Mouse (Mus musculus) C2C12 (cell line): ENCODE data around the gene Rufy3.

Experiments
- CEBPB ChIP-seq: IDR thresholded peaks from one replicate; pipeline ENCODE4 v1.6.1; 2011; ENCODE audit warnings: low read depth, mild to moderate bottlenecking, control low read depth, moderate library complexity
- CTCF ChIP-seq: IDR thresholded peaks from one replicate; pipeline ENCODE4 v1.5.1; 2011; ENCODE audit not compliant: control insufficient read depth, insufficient read depth, insufficient read length
- FOSL1 ChIP-seq: IDR thresholded peaks from one replicate; pipeline ENCODE4 v1.8.0; 2011; ENCODE audit warnings: mild to moderate bottlenecking, low read length; ENCODE audit not compliant: poor library complexity, insufficient read depth, severe bottlenecking
- MAX ChIP-seq: IDR thresholded peaks from one replicate; pipeline ENCODE4 v1.6.1; 2011; ENCODE audit warnings: mild to moderate bottlenecking, control low read depth
- MYOD1 ChIP-seq: IDR thresholded peaks from one replicate; pipeline ENCODE4 v1.6.1; 2011; ENCODE audit warnings: low read depth; ENCODE audit not compliant: control insufficient read depth, insufficient read length
- MYOG ChIP-seq: IDR thresholded peaks from one replicate; pipeline ENCODE4 v1.6.1; 2011; ENCODE audit not compliant: control insufficient read depth, insufficient read length; ENCODE audit errors: extremely low read depth
- USF1 ChIP-seq: IDR thresholded peaks from one replicate; pipeline ENCODE4 v1.6.1; 2011; ENCODE audit warnings: low read depth, mild to moderate bottlenecking, control low read depth, moderate library complexity

DNA sequence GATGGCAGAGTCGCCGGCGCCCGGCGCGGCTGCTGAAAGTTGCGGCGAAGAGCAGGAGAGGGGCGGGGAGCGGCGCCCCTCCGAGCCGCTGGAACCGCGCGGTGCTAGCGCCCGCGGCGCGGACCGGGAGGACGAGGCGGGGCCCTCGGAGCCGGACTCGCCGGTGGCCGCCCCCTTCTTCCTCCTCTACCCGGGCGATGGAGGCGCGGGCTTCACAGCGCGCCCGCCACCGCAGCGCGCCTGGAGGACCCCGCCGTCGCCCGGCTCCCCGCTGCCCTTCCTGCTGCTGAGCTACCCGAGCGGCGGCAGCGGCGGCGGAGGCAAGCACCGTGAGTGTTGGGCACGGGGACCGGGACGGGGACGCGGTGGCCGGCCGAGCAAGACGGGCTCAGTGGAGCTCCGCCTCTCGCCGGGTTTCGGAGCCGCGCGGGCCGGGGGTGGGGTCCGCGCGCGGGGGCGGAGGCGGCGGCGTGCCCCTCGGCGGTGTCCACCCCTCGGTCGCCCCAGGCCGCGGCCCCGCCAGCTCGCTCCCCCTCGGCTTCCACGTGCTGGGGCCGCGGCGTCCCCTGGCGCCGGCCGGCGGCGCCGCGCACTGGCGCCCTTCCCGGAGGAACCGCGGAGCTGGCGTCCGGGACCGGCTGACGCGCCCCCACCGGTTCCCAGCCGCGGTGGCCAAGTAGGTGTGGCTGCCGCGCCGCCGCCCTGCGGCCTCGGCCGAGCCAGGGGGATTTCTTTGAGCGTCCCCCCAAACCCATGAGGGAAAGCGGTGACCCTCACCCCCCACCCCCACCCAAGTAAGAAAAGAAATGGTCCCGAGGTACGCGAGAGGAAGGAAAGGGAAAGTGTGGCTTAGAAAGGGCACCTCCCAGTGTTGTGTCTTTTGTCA is 551 bp downstream of the Rufy3 start:
- TF ChIP-seq CEBPB, result no peak
- no peak for TF ChIP-seq CTCF
- TF ChIP-seq MAX, result no peak
- TF ChIP-seq MYOG, result no peak
- no peak for TF ChIP-seq USF1
- no peak for TF ChIP-seq MYOD1
- no peak for TF ChIP-seq FOSL1
